In genomic region chr2:154809107-154809762, GRCm38 (mm10) we compare ENCODE assay signal across 12 mouse cellular contexts. TPM values are rescaled to one million over a fixed set of nuclear protein-coding genes. Genes with fewer than 3 reads are reported as not detected.
DNase-seq lines count a peak whose midpoint lies in the region; ATAC-seq and TF ChIP-seq lines count a peak whose summit lies in the region.
"Had no signal": no experiment of that assay in that cellular context is flagged by ENCODE, and none has a peak within 500 bp of the region (broad histone marks: within the 10 kb centered on the region; RNA-seq: fewer than 3 reads in every experiment).

No protein-coding gene starts in this region.

- peaks cover 5% of the 10 kb centered on the region; the same call in 1 of the 2 replicates for H3K4me1 ChIP-seq in hindbrain, embryonic 15.5 days (replicated peaks)
- H3K4me1 ChIP-seq in hindbrain, embryonic 10.5 days (replicated peaks): peaks cover 3% of the 10 kb centered on the region; the same call in 1 of the 2 replicates
- peaks cover 83% of the 10 kb centered on the region for H3K4me1 ChIP-seq in heart, embryonic 13.5 days
- no peaks in the 10 kb centered on the region; the same call in 1 of the 2 replicates for H3K4me1 ChIP-seq in forebrain, postnatal 0 days (ENCODE audit: insufficient read depth)
- H3K4me1 ChIP-seq: neural tube, embryonic 12.5 days had no signal

- peak; percentile 56; the same call in 1 of the 2 replicates for ATAC-seq in hindbrain, embryonic 15.5 days (ENCODE audit: low FRiP score, low read depth)
- no peak for ATAC-seq in Patski
- ATAC-seq in heart, embryonic 13.5 days (ENCODE audit: extremely low read depth, insufficient number of reproducible peaks, low FRiP score, low TSS enrichment): no peak
- ATAC-seq in forebrain, postnatal 0 days: no peak

- WGBS in hindbrain, embryonic 15.5 days: 87% methylated on average over 1 of the region's 1 CpGs
- WGBS in hindbrain, embryonic 10.5 days: 98% methylated on average over 1 of the region's 1 CpGs
- 91% methylated on average over 1 of the region's 1 CpGs for WGBS in heart, embryonic 13.5 days
- 88% methylated on average over 1 of the region's 1 CpGs for WGBS in forebrain, postnatal 0 days

- H3K4me3 ChIP-seq in hindbrain, embryonic 15.5 days: no peak overlapping the region
- no peak overlapping the region for H3K4me3 ChIP-seq in hindbrain, embryonic 10.5 days
- H3K4me3 ChIP-seq in heart, embryonic 13.5 days: no peak overlapping the region
- no peak overlapping the region for H3K4me3 ChIP-seq in forebrain, postnatal 0 days (ENCODE audit: low read depth, low read length)
- H3K4me3 ChIP-seq: neural tube, embryonic 12.5 days had no signal

- TF ChIP-seq CTCF in Patski (IDR thresholded peaks at IDR 0.05): peak; percentile 22
- TF ChIP-seq CTCF in forebrain, postnatal 0 days (IDR thresholded peaks at IDR 0.05; ENCODE audit: low read depth): no peak; the same call in 1 of the 2 replicates

- no peaks in the 10 kb centered on the region for H3K27me3 ChIP-seq in hindbrain, embryonic 15.5 days
- H3K27me3 ChIP-seq in hindbrain, embryonic 10.5 days (ENCODE audit: insufficient read depth, poor library complexity, severe bottlenecking): no peaks in the 10 kb centered on the region
- no peaks in the 10 kb centered on the region for H3K27me3 ChIP-seq in Patski
- no peaks in the 10 kb centered on the region for H3K27me3 ChIP-seq in heart, embryonic 13.5 days (replicated peaks)
- no peaks in the 10 kb centered on the region for H3K27me3 ChIP-seq in forebrain, postnatal 0 days (ENCODE audit: insufficient read depth, low read length)
- H3K27me3 ChIP-seq: neural tube, embryonic 12.5 days had no signal

- no peak overlapping the region for H3K27ac ChIP-seq in hindbrain, embryonic 15.5 days (replicated peaks)
- no peak overlapping the region for H3K27ac ChIP-seq in hindbrain, embryonic 10.5 days
- H3K27ac ChIP-seq in heart, embryonic 13.5 days (replicated peaks): peak overlapping the region; percentile 34
- H3K27ac ChIP-seq in forebrain, postnatal 0 days (ENCODE audit: low read depth, low read length): no peak overlapping the region
- H3K27ac ChIP-seq: liver, embryonic 14.5 days; neural tube, embryonic 12.5 days had no signal

- no peaks in the 10 kb centered on the region for H3K9me3 ChIP-seq in hindbrain, embryonic 15.5 days
- H3K9me3 ChIP-seq in hindbrain, embryonic 10.5 days: no peaks in the 10 kb centered on the region
- H3K9me3 ChIP-seq in heart, embryonic 13.5 days: no peaks in the 10 kb centered on the region
- H3K9me3 ChIP-seq in forebrain, postnatal 0 days (ENCODE audit: low read length): no peaks in the 10 kb centered on the region
- H3K9me3 ChIP-seq: neural tube, embryonic 12.5 days had no signal

- in situ Hi-C loops in Patski (cut with MboI; ENCODE audit: low pct_unique_long_range_greater_than_20kb): no loop called here

- no peak for DNase-seq in hindbrain, embryonic 10.5 days (ENCODE audit: low spot score)
- DNase-seq in Patski (ENCODE audit: low read depth, low spot score): no peak
- DNase-seq in kidney, postnatal 4 days: peak; percentile 44 to 63
- no peak for DNase-seq in forebrain, postnatal 0 days
- no peak for DNase-seq in ovary, postnatal 14 days (ENCODE audit: low spot score)
- no peak for DNase-seq in urinary bladder, adult 2 months (ENCODE audit: low spot score)

- CTCF ChIA-PET in Patski (lab: Charles Lee): interaction anchor here (0.8 kb wide), 1 partner anchor 12 kb away, joined by 3 read pairs; no protein-coding TSS in a partner anchor

- no peak overlapping the region for H3K4me2 ChIP-seq in hindbrain, embryonic 15.5 days
- H3K4me2 ChIP-seq in heart, embryonic 13.5 days: no peak overlapping the region
- no peak overlapping the region for H3K4me2 ChIP-seq in forebrain, postnatal 0 days (ENCODE audit: low read depth)
- H3K4me2 ChIP-seq: neural tube, embryonic 12.5 days had no signal

- POLR2A ChIA-PET in Patski (lab: Charles Lee): no interaction called here

- no peaks in the 10 kb centered on the region for H3K36me3 ChIP-seq in hindbrain, embryonic 15.5 days
- H3K36me3 ChIP-seq in hindbrain, embryonic 10.5 days: no peaks in the 10 kb centered on the region
- H3K36me3 ChIP-seq in heart, embryonic 13.5 days: no peaks in the 10 kb centered on the region
- H3K36me3 ChIP-seq in forebrain, postnatal 0 days (ENCODE audit: insufficient read depth): no peaks in the 10 kb centered on the region
- H3K36me3 ChIP-seq: neural tube, embryonic 12.5 days had no signal

- no peak overlapping the region for H3K9ac ChIP-seq in hindbrain, embryonic 15.5 days
- H3K9ac ChIP-seq in heart, embryonic 13.5 days: 0 out of 2 replicates have a peak overlapping the region, but pooled peaks have one; percentile 0
- H3K9ac ChIP-seq in forebrain, postnatal 0 days: no peak overlapping the region
- H3K9ac ChIP-seq: liver, embryonic 14.5 days; neural tube, embryonic 12.5 days had no signal

RNA-seq across cellular contexts. Expression of gene a, which starts 18.0 kb away (rescaled TPM):
- 0.99 and 1.2 TPM in 2 replicates for polyA plus RNA-seq in hindbrain, embryonic 15.5 days (2015; fragmentation: Nextera tagmentation; extraction: Ambion mirVana)
- polyA plus RNA-seq in hindbrain, embryonic 10.5 days (2016; fragmentation: Nextera tagmentation; extraction: Ambion mirVana): 1.0 and 1.7 TPM in 2 replicates
- not detected for polyA plus RNA-seq in Patski (2021)
- polyA plus RNA-seq in heart, embryonic 13.5 days (2015; fragmentation: Nextera tagmentation; extraction: Ambion mirVana): 0.32 TPM in 1 of 2 replicates, not detected in the other
- total RNA-seq in forebrain, postnatal 0 days (2014; rRNA removed): 0.90 and 2.5 TPM in 2 replicates
- polyA plus RNA-seq in forebrain, postnatal 0 days (2015; fragmentation: Nextera tagmentation; extraction: Ambion mirVana): 2.9 and 3.5 TPM in 2 replicates
- not detected in 2 replicates for polyA plus RNA-seq in urinary bladder, adult 2 months (2012; rRNA removed)
- total RNA-seq: heart, postnatal 14 days had no signal
- polyA plus RNA-seq: neural tube, embryonic 12.5 days had no signal

RNA-seq across cellular contexts. Expression of gene Raly, which starts 18.3 kb away (rescaled TPM):
- polyA plus RNA-seq in hindbrain, embryonic 15.5 days (2015; fragmentation: Nextera tagmentation; extraction: Ambion mirVana): 26.9 and 29.4 TPM in 2 replicates
- polyA plus RNA-seq in hindbrain, embryonic 10.5 days (2016; fragmentation: Nextera tagmentation; extraction: Ambion mirVana): 52.8 and 77.6 TPM in 2 replicates
- 237 TPM for polyA plus RNA-seq in Patski (2021)
- 27.8 and 32.4 TPM in 2 replicates for polyA plus RNA-seq in heart, embryonic 13.5 days (2015; fragmentation: Nextera tagmentation; extraction: Ambion mirVana)
- total RNA-seq in forebrain, postnatal 0 days (2014; rRNA removed): 174 and 222 TPM in 2 replicates
- polyA plus RNA-seq in forebrain, postnatal 0 days (2015; fragmentation: Nextera tagmentation; extraction: Ambion mirVana): 22.2 and 23.6 TPM in 2 replicates
- 196 and 218 TPM in 2 replicates for polyA plus RNA-seq in urinary bladder, adult 2 months (2012; rRNA removed)

RNA-seq across cellular contexts. Expression of gene Gm14214, which starts 39.4 kb away (rescaled TPM):
- polyA plus RNA-seq in hindbrain, embryonic 15.5 days (2015; fragmentation: Nextera tagmentation; extraction: Ambion mirVana): not detected in 2 replicates
- not detected in 2 replicates for polyA plus RNA-seq in hindbrain, embryonic 10.5 days (2016; fragmentation: Nextera tagmentation; extraction: Ambion mirVana)
- not detected for polyA plus RNA-seq in Patski (2021)
- polyA plus RNA-seq in heart, embryonic 13.5 days (2015; fragmentation: Nextera tagmentation; extraction: Ambion mirVana): not detected in 2 replicates
- total RNA-seq in forebrain, postnatal 0 days (2014; rRNA removed): not detected in 2 replicates
- polyA plus RNA-seq in forebrain, postnatal 0 days (2015; fragmentation: Nextera tagmentation; extraction: Ambion mirVana): not detected in 2 replicates
- not detected in 2 replicates for polyA plus RNA-seq in urinary bladder, adult 2 months (2012; rRNA removed)
- total RNA-seq: heart, postnatal 14 days had no signal
- polyA plus RNA-seq: embryonic facial prominence, embryonic 11.5 days; liver, embryonic 14.5 days; neural tube, embryonic 12.5 days had no signal

Comparison
In these comparisons a context has a peak if more than half of its experiments do, and no peak if none do; other contexts are left out.
1. DNase-seq: peak in kidney, postnatal 4 days (2 of 2); none in hindbrain, embryonic 10.5 days (single experiment), Patski (single experiment), forebrain, postnatal 0 days (single experiment), ovary, postnatal 14 days (single experiment) and urinary bladder, adult 2 months (single experiment).